Mouse (Mus musculus) heart, embryonic 11.5 days (tissue): ENCODE measurements at regions not wholly inside any gene's neighbourhood (a gene's known extent, or its start where the extent isn't known, plus 50 kb on each side); places are given as distances from the start of the nearest gene placed in this dataset.
A peak's percentile ranks its signal among the peaks of the same experiment; 100 is the strongest.

Experiments
- ATAC-seq: fragments of 200-750 bp; cut with Nextera tagmentation; replicated peaks from 2 replicates; pipeline ENCODE4 v1.8.0; 2017; ENCODE audit warnings: moderate library complexity; ENCODE audit not compliant: insufficient number of reproducible peaks, low FRiP score, low TSS enrichment
- H3K27ac ChIP-seq: fragments of 300-500 bp; sonication (generic); 2 replicates; pipeline ENCODE4 v1.5.1; 2014; ENCODE audit warnings: mild to moderate bottlenecking, low read depth, low read length
- H3K27me3 ChIP-seq: fragments of 300-500 bp; sonication (generic); 2 replicates; pipeline ENCODE4 v1.6.1; 2014; ENCODE audit warnings: mild to moderate bottlenecking, low read length, mixed read lengths; ENCODE audit not compliant: control insufficient read depth, insufficient read depth
- H3K36me3 ChIP-seq: fragments of 300-500 bp; sonication (generic); 2 replicates; pipeline ENCODE4 v1.6.1; 2014; ENCODE audit warnings: mild to moderate bottlenecking, low read length, moderate library complexity, mixed read lengths; ENCODE audit not compliant: control insufficient read depth, insufficient read depth
- H3K4me1 ChIP-seq: fragments of 300-500 bp; sonication (generic); 2 replicates; pipeline ENCODE4 v1.6.1; 2014; ENCODE audit warnings: low read length; ENCODE audit not compliant: control insufficient read depth, insufficient read depth
- H3K4me2 ChIP-seq: fragments of 300-500 bp; sonication (generic); 2 replicates; pipeline ENCODE4 v1.6.1; 2014; ENCODE audit warnings: mild to moderate bottlenecking, moderate library complexity
- H3K4me3 ChIP-seq: fragments of 300-500 bp; sonication (generic); 2 replicates; pipeline ENCODE4 v1.5.1; 2014; ENCODE audit warnings: low read depth, low read length
- H3K9ac ChIP-seq: fragments of 300-500 bp; sonication (generic); 2 replicates; pipeline ENCODE4 v1.6.1; 2014; ENCODE audit warnings: mild to moderate bottlenecking, low read depth, low read length, moderate library complexity
- H3K9me3 ChIP-seq: fragments of 300-500 bp; sonication (generic); replicated peaks from 2 replicates; pipeline ENCODE4 v1.6.1; 2016; ENCODE audit warnings: low read length; ENCODE audit not compliant: control insufficient read depth
- WGBS: fragments of 180-500 bp; shearing (Covaris S2); extraction: QIAGEN DNeasy Blood & Tissue Kit; methylation state at CpG from one replicate; pipeline ENCODE4 v1.1.7; 2014; ENCODE audit not compliant: insufficient replicate concordance; 5-methylcytosine and 5-hydroxymethylcytosine counted together

DNA sequence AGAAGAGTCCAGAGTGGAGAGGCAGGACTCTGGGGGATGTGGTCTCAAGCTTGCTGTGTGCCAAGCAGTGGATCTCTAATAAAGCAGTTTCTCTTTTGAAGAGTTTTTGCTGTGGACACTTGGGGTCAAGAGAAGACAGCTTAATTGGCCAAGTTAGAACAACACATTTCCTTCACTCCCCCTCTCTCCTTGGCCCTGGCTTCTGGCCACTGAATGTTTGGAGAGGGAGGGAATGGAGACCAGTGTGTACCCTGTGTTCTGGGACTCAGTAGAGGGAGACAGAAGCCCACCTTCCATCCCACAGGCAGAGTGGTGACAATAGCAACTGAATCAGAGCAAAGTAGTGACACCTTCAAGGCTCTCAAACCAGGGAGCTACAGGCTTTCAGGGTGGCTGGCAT, 77.3 kb upstream of the Kcnd3 start:
- Histone ChIP-seq H3K36me3 (no peaks in the 10 kb centered on the region), H3K27me3 (no peaks in the 10 kb centered on the region), H3K9me3 (no peaks in the 10 kb centered on the region), H3K4me3 (no peak overlapping the region), H3K27ac (peak overlapping the region; percentile 67; the same call in 1 of the 2 replicates), H3K4me1 (peaks cover 16% of the 10 kb centered on the region), H3K9ac (no peak overlapping the region), H3K4me2 (no peak overlapping the region)
- ATAC-seq: no peak

DNA sequence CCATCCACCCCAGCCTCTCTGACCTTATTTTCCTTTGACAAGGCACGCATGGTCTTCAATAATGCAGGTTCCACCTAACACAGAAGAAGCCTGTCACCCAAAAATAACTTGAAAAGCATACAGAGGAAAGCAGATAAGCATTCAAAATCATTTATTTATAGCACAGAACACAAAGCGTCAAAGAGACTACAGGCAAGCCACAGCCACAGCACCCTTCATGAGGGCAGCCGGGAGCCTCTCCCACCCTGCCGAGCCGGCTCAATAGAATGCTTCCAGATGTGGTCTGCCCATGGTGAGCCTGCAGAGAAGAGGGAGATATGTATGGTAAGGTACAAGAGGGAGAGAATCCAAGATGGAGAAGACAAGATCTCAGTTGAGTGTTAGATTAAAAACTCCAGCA, 76.7 kb upstream of the Kcnd3 start:
- peak; percentile 63 for ATAC-seq
- H3K27me3 ChIP-seq: no peaks in the 10 kb centered on the region
- H3K4me2 ChIP-seq: peak overlapping the region; percentile 45
- H3K4me3 ChIP-seq: 0 out of 2 replicates have a peak overlapping the region, but pooled peaks have one; percentile 6
- peaks cover 16% of the 10 kb centered on the region for H3K4me1 ChIP-seq
- 41% methylated on average over 5 of the region's 5 CpGs for WGBS
- H3K27ac ChIP-seq: peak overlapping the region; percentile 67
- no peaks in the 10 kb centered on the region for H3K36me3 ChIP-seq
- H3K9me3 ChIP-seq: no peaks in the 10 kb centered on the region
- no peak overlapping the region; the same call in 1 of the 2 replicates for H3K9ac ChIP-seq

DNA sequence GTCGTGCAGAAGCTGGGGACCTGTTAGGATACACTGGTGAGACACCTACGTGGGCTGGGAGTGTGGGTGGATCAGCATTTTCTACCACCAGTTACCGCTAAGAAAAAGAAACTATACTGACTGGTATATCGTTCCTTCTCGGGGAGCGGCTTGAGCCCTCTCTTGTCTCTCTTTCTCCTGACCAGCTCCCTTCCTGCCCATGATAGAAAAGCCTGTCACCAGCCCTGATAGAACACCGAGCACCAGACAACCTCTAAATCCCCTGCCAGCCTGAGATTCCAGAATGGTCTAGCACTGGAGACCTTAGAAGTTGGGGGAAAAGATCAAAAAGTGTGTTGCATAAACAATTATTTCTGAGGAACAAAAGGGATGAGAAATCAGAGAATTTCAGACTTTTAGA, 76.3 kb upstream of the Kcnd3 start:
- no peak for ATAC-seq
- Histone ChIP-seq H3K4me1 (peaks cover 16% of the 10 kb centered on the region), H3K4me2 (peak overlapping the region; percentile 45), H3K27ac (peak overlapping the region; percentile 67), H3K27me3 (no peaks in the 10 kb centered on the region), H3K36me3 (no peaks in the 10 kb centered on the region), H3K4me3 (0 out of 2 replicates have a peak overlapping the region, but pooled peaks have one; percentile 6), H3K9me3 (no peaks in the 10 kb centered on the region), H3K9ac (no peak overlapping the region; the same call in 1 of the 2 replicates)
- 42% methylated on average over 7 of the region's 7 CpGs for WGBS

DNA sequence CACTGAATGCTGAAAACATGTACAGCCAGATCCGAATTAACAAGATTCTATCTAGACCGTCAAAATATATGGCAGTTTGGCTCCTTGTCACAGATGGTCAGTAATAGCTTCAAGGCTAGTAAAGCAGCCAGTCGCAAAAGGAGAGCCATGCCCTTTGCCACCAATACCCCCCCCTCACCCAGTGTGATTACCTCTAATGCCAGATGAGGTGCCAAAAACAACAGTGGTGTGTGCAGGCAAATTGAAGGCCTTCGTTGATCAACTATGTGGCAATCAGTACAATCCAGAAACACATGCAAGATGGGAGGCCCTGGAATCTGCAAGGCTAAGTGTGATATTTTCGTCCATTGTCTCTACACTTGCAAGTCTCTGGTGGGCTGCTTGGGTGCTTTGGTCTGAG, 75.8 kb upstream of the Kcnd3 start:
- Histone ChIP-seq H3K9ac (no peak overlapping the region), H3K9me3 (no peaks in the 10 kb centered on the region), H3K27me3 (no peaks in the 10 kb centered on the region), H3K4me1 (peaks cover 16% of the 10 kb centered on the region), H3K4me3 (no peak overlapping the region), H3K4me2 (no peak overlapping the region), H3K36me3 (no peaks in the 10 kb centered on the region), H3K27ac (no peak overlapping the region)
- WGBS: 60% methylated on average over 5 of the region's 5 CpGs
- no peak for ATAC-seq

DNA sequence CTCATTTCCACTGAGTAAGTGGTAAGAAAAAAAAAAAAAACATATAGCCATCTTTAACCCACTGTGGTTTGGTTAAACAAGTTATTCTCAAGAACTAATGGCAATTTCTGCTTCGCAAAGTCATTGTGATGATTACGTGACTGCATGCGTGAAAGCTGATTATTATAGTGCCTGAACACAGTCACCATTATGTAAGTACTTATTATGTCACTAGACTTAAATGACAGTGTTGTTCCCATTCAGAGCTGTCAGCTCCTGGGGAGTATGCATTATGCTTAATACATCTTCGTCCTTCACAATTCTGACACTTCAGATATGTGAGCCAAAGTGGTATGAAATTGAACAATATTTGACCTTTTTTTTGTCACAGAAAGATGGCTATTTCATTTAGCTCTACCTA, 71.3 kb upstream of the Kcnd3 start:
- Histone ChIP-seq H3K4me3 (no peak overlapping the region), H3K9me3 (no peaks in the 10 kb centered on the region), H3K27me3 (no peaks in the 10 kb centered on the region), H3K9ac (no peak overlapping the region), H3K4me1 (peaks cover 10% of the 10 kb centered on the region), H3K36me3 (no peaks in the 10 kb centered on the region), H3K27ac (no peak overlapping the region), H3K4me2 (no peak overlapping the region)
- 91% methylated on average over 4 of the region's 4 CpGs for WGBS
- no peak for ATAC-seq

DNA sequence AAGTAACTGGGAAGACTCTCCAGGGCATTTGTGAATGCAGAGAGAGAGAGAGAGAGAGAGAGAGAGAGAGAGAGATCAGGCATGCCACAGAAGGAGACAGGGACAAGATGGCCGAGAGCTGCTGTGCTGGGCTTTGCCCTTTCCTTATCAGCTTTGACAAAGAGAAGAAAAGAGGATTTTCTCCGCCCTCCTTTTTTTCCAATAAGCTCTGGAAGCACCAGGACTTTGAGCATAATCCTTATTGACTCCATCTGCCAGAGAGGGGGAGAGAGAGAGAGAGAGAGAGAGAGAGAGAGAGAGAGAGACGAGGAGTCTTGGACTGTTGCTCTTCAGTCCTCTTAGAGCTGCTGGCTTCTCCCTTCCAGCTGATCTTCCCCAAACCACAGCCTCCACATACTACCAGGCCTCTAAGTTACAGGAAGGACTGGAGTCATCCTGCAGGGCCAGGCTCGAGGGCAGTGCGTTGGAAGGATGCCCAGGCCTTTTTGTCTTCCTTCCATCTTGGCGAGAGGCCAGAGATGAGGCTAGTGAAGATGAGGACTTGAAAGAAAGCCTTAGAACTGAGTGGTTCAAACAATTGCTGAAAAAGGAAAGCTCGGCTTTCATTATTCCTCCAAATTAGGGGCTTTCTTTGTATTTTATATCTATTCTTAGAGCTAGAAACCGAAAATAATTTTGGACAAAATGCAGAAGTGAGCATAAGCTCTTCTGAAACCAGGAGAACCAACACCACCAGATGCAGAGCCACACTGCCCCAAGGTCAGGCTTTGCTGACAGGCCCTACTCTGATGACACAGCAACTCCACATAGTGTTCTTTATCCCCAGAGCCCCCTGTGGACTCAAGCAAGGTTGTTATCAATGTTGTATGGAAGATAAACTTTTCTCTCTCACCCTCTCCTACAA, 59.3 kb upstream of the Kcnd3 start:
- Histone ChIP-seq H3K36me3 (no peaks in the 10 kb centered on the region), H3K4me2 (no peak overlapping the region), H3K27me3 (no peaks in the 10 kb centered on the region), H3K4me3 (no peak overlapping the region), H3K9me3 (no peaks in the 10 kb centered on the region), H3K27ac (no peak overlapping the region; the same call in 1 of the 2 replicates), H3K4me1 (no peaks in the 10 kb centered on the region), H3K9ac (no peak overlapping the region)
- no peak for ATAC-seq
- WGBS: 48% methylated on average over 8 of the region's 8 CpGs
